Mouse (Mus musculus): ENCODE data around the gene Zcchc24. TPM values are rescaled to one million over a fixed set of nuclear protein-coding genes. Genes with fewer than 3 reads are reported as not detected.

The Zcchc24 gene
- polyA plus RNA-seq, 1 experiment = 34.8 TPM

DNA sequence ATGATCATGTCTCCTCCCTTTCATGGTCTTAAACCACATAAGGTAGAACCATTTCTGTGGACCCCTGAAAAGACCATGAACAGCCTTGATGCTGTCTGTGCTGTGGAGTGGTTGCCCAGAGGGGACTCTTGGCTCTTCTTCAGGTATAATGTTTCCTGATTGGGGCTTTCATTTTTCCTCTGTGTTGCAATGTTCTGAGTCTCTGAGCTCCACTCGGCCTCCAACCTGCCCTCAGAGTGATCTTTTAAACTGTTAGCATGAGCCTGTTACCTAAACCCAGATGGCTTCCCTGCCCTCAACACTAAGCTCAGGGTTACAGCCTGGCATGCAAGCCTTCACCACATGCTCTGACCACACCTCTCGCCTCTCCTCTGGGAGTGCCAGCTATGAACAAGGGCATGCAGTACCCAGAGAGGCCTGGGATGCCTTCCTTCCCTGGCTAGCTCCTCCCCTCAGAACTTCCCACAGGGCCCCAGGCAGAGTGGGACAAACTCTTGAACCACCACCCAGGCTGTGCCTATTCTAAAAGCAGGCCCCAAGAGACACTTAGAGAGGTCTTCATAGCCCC is 18.3 kb downstream of the Zcchc24 start:
- H3K27ac ChIP-seq (ENCODE audit: insufficient read depth, low read depth, low read length) = no peak overlapping the region
- H3K4me1 ChIP-seq (ENCODE audit: control insufficient read depth, insufficient read depth, low read length) = peaks cover 23% of the 10 kb centered on the region
- H3K4me3 ChIP-seq (ENCODE audit: insufficient read depth, low read length) = no peak overlapping the region

GRCm38 (mm10) chr14:25749143-25749909 is 19.5 kb downstream of the Zcchc24 start:
- TF ChIP-seq CTCF (IDR thresholded peaks at IDR 0.05; ENCODE audit: low read depth, low read length) (no peak), POLR2A (IDR thresholded peaks at IDR 0.05; ENCODE audit: borderline replicate concordance, low read depth, low read length) (no peak)
- Histone ChIP-seq H3K4me3 (ENCODE audit: insufficient read depth, low read length) (no peak overlapping the region), H3K27ac (ENCODE audit: insufficient read depth, low read depth, low read length) (no peak overlapping the region), H3K4me1 (ENCODE audit: control insufficient read depth, insufficient read depth, low read length) (peaks cover 20% of the 10 kb centered on the region)

More for the DNA sequence above, 18.3 kb downstream of the Zcchc24 start:
- TF ChIP-seq POLR2A (IDR thresholded peaks at IDR 0.05; ENCODE audit: borderline replicate concordance, low read depth, low read length) (no peak), CTCF (IDR thresholded peaks at IDR 0.05; ENCODE audit: low read depth, low read length) (no peak)

DNA sequence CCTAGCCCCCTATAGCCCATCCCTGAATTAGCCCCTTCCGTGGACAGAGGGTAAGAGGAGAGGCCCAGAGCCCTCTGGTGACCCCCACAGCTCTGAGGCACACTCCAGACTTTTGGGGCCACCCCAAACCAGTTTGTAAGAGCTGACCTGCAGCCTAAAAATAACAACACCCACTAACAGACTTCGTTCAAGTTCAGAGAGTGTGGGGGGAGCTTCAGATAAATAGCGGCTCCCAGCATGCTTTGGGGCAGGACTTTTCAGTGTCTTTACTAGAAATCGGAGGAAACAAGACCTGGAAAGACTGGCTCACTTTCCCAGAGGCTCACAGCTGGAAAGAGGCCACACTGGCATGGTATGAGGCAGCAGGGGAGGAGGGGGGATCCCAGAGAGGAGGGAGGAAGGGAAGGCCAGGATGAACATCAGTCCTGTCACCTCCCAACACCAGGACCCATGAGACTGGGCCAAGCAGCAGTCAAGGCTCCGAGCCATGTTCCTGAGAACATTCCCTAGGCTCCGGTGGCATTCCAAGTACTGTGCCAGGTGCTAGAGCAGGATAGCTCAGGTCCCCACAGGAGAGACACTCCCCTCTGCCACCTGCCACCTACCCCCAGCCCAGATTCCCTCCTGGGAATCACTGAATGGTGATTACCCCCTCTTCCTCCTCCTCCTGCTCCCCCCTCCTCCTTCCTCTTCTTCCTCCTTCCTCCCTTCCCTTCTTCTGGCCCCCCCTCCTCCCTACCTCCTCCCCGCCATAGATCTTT is 20.7 kb downstream of the Zcchc24 start:
- H3K27ac ChIP-seq (ENCODE audit: insufficient read depth, low read depth, low read length) = no peak overlapping the region
- no peak overlapping the region for H3K4me3 ChIP-seq (ENCODE audit: insufficient read depth, low read length)
- peaks cover 20% of the 10 kb centered on the region for H3K4me1 ChIP-seq (ENCODE audit: control insufficient read depth, insufficient read depth, low read length)
- TF ChIP-seq CTCF (IDR thresholded peaks at IDR 0.05; ENCODE audit: low read depth, low read length) (no peak), POLR2A (IDR thresholded peaks at IDR 0.05; ENCODE audit: borderline replicate concordance, low read depth, low read length) (no peak)

GRCm38 (mm10) chr14:25746971-25747945 is 21.6 kb downstream of the Zcchc24 start:
- H3K4me3 ChIP-seq (ENCODE audit: insufficient read depth, low read length) = no peak overlapping the region

DNA sequence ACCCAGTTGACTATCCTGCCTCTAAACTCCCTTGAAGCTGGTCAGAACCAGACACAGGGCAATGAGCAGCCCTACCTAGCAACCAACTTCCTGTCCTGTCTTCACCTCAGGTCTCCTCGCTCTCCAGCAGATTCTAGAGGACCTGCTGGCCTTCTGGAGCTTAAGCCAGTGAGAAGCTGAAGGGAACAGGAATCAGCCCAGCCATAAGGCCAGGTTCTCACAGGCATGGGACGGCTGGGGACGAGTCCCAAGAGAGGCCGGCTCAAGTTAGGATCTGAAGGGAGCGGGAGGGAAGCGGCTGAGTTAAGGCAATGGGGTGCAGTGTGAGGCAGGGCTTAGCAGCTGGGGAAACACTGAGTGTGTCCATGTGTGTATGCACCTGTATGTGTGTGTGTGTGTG is 22.5 kb downstream of the Zcchc24 start:
- H3K4me3 ChIP-seq (ENCODE audit: insufficient read depth, low read length) = no peak overlapping the region
- no peak overlapping the region for H3K27ac ChIP-seq (ENCODE audit: insufficient read depth, low read depth, low read length)
- H3K4me1 ChIP-seq (ENCODE audit: control insufficient read depth, insufficient read depth, low read length) = peaks cover 20% of the 10 kb centered on the region
- TF ChIP-seq POLR2A (IDR thresholded peaks at IDR 0.05; ENCODE audit: borderline replicate concordance, low read depth, low read length) (no peak), CTCF (IDR thresholded peaks at IDR 0.05; ENCODE audit: low read depth, low read length) (no peak)

More at GRCm38 (mm10) chr14:25746971-25747945, 21.6 kb downstream of the Zcchc24 start:
- TF ChIP-seq POLR2A (IDR thresholded peaks at IDR 0.05; ENCODE audit: borderline replicate concordance, low read depth, low read length) (no peak), CTCF (IDR thresholded peaks at IDR 0.05; ENCODE audit: low read depth, low read length) (no peak)
- no peak overlapping the region for H3K27ac ChIP-seq (ENCODE audit: insufficient read depth, low read depth, low read length)
- H3K4me1 ChIP-seq (ENCODE audit: control insufficient read depth, insufficient read depth, low read length) = peaks cover 20% of the 10 kb centered on the region

DNA sequence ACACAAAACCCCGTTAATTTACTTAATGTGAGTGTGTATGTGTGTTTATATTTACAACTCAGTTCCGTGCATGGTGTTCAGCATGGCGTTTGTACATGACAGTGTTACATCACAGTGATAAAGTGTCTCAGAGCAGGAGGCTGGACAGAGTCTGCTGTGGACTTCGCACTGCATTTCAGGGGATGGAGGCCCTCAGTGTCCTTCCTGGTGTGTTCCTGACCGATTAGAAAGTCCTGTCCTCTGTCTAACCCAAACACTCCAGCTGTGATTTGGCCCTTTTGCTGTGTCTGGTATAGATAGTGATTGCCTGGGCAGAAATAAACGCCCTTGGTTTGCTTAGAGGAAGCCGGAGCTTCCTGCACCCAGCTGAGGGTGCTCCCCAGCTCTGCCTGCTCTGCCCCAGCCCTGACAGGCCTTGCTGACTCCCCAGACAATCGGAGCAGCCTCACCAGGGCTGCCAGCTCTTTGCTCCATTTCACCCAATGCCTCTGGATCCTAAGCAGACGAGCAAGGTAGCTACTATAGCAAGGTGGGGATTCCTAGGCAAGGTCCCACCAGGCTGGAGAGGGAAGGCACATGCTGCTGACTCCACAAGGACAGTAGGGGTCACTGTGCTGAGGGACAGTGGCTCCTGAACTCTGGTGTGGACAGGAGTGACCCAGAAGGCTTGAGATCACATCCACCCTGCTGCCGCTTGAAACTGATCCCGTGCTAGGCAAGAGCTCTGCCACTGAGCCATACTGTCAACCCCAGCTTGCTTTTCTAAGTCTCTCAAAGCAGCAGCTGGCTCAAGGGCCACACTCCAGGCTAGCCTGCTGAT is 23.3 kb downstream of the Zcchc24 start:
- H3K27ac ChIP-seq (ENCODE audit: insufficient read depth, low read depth, low read length) = no peak overlapping the region

DNA sequence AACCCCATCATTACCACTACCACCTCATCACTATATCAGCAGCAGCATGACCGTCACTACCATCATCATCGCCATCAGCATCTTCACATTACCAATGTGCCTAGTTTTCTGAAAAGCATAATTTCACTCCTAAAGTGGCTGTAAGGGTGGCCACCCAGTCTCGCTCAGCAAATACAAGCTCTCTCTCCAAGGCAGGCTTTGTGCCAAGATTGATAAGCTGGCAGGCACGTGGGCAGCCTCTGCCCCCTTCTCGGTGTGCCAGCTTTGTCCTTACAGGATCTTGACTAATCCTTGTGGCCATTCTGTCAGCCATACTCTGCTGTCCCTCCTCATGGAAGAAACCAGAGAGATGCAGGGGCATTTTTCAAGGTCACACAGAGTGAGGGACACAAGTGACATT is 25.9 kb downstream of the Zcchc24 start:
- H3K4me1 ChIP-seq (ENCODE audit: control insufficient read depth, insufficient read depth, low read length) = peaks cover 19% of the 10 kb centered on the region
- no peak for TF ChIP-seq POLR2A (IDR thresholded peaks at IDR 0.05; ENCODE audit: borderline replicate concordance, low read depth, low read length)
- no peak for TF ChIP-seq CTCF (IDR thresholded peaks at IDR 0.05; ENCODE audit: low read depth, low read length)
- H3K27ac ChIP-seq (ENCODE audit: insufficient read depth, low read depth, low read length) = no peak overlapping the region
- H3K4me3 ChIP-seq (ENCODE audit: insufficient read depth, low read length) = no peak overlapping the region

More for the DNA sequence above, 23.3 kb downstream of the Zcchc24 start:
- TF ChIP-seq CTCF (IDR thresholded peaks at IDR 0.05; ENCODE audit: low read depth, low read length) = no peak
- no peak for TF ChIP-seq POLR2A (IDR thresholded peaks at IDR 0.05; ENCODE audit: borderline replicate concordance, low read depth, low read length)
- Histone ChIP-seq H3K4me3 (ENCODE audit: insufficient read depth, low read length) (no peak overlapping the region), H3K4me1 (ENCODE audit: control insufficient read depth, insufficient read depth, low read length) (peaks cover 20% of the 10 kb centered on the region)

DNA sequence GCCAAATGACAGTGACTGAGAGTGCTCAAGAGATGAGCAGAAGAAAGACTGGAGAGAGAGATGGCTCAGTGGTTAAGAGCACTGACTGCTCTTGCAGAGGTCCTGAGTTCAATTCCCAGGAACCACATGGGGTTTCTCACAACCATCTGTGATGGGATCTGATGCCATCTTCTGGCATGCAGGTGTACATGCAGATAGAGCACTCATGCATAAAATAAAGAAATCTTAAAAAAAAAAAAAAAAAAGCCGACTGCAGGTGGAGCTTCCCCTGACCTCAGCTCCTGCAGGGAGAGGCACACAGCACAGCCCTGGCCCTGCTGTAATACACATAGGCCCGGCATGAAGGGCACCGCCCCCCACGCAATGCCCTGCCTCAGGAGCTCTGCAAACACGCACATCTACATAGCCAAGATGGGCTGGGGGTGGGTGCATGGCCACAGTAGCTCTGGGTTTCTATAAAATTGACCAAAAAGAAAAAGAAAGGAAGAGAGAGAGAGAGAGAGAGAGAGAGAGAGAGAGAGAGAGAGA is 26.9 kb downstream of the Zcchc24 start:
- H3K27ac ChIP-seq (ENCODE audit: insufficient read depth, low read depth, low read length) = no peak overlapping the region
- H3K4me1 ChIP-seq (ENCODE audit: control insufficient read depth, insufficient read depth, low read length) = peaks cover 17% of the 10 kb centered on the region
- TF ChIP-seq CTCF (IDR thresholded peaks at IDR 0.05; ENCODE audit: low read depth, low read length) (no peak), POLR2A (IDR thresholded peaks at IDR 0.05; ENCODE audit: borderline replicate concordance, low read depth, low read length) (no peak)
- H3K4me3 ChIP-seq (ENCODE audit: insufficient read depth, low read length) = no peak overlapping the region

All from bone marrow macrophage, adult 2 months (primary cell).